Mouse (Mus musculus) kidney, postnatal 4 days (tissue): Measurements from ENCODE around the gene Hipk4.

ENCODE experiments used
- DNase-seq, 2 experiments: peaks; one replicate each; pipeline ENCODE4 v3.0.0; 2021; ENCODE audit warnings: mixed read lengths in 2 of 2

Gene Hipk4

DNA sequence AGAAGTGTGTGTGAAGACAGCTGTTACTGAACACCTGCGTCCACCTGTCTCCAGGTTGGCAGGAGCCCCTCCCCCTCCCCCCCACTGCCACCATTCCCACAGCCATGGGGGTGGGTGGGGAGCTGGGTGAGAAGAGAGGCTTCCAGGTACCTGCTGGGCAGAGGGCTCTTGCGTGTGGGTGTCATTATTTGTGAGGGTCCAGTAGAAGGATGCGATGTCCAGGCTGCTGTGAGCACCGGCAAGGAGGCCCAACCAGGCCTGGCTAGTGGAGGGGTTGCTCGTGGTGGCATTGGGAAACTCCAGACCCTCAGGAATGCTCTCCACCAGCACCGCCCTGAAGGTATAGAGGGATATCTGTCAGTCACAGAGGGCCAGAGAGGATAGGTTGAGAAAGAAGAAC, 17.9 kb downstream of the Hipk4 start:
- DNase-seq = no peak

- peak; percentile 36 to 55 for DNase-seq
Observed at GRCm38 (mm10) chr7:27541431-27541830, 18.4 kb downstream of the Hipk4 start.

- DNase-seq = no peak
Observed at GRCm38 (mm10) chr7:27541922-27542321, 18.9 kb downstream of the Hipk4 start.

GRCm38 (mm10) chr7:27542392-27543033, 19.4 kb downstream of the Hipk4 start:
- DNase-seq = peak; percentile 89 to 92

GRCm38 (mm10) chr7:27543065-27543464, 20.0 kb downstream of the Hipk4 start:
- DNase-seq = no peak

GRCm38 (mm10) chr7:27543851-27544250, 20.8 kb downstream of the Hipk4 start:
- no peak for DNase-seq

DNA sequence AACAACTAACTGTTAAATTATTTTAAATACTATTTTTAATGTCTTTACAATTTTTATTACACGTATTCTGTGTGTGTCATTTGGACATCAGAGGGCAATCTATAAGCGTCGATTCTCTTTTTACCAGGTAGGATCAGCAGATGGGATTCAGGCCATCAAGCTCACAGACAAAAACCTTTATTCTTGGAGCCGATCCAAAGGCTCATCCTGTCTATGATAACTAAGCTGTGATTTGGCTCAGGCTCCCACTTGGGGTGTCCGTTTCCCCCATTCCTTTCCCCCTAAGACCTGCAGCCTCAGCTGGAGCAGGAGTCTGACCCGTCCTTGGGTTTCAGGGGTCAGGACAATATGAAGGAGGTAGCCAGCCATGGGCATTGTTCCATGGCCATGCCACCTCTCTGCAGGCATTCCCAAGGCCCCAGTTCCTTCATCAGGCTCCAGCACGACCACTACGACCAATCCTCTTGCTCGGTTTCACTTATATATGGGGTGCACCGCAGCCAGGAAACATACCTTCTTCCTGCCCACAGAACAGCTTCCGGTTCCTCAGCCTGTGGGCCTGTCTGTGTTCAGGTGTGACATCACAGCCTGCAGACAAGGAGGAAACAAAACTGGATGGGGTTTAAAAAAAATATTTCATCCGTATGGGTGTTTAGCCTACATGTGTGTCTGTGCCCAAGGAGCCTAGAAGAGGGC, 21.8 kb downstream of the Hipk4 start:
- no peak for DNase-seq

GRCm38 (mm10) chr7:27549597-27549996, 26.5 kb downstream of the Hipk4 start:
- no peak for DNase-seq

DNA sequence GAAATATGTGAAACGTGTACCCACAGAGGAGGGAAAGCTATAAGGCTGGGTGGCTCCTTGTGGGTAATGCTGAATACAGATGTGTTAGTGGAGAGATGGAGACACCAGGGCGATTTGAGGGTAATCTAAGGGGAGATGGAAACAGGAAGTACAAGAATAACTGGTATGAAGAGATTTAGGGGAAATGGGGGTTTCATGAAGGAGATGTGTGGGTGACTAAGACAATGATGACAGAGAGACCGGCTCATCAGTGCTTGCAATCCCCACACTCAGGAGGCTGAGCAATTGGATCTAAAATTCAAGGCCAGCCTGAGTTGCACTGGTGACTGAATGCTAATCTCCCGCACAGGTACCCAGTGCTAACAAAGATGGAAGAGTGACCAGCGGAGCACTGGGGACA, 29.0 kb downstream of the Hipk4 start:
- DNase-seq = no peak

GRCm38 (mm10) chr7:27552931-27553513, 30.0 kb downstream of the Hipk4 start, which contains the start of the genes Pld3 and 2310022A10Rik:
Pld3 (minus strand) TSS chr7:27553218.
2310022A10Rik (plus strand) TSS chr7:27553233.
- peak; percentile 94 to 97 for DNase-seq

- no peak for DNase-seq
Observed at GRCm38 (mm10) chr7:27560291-27560887, 37.3 kb downstream of the Hipk4 start.

DNA sequence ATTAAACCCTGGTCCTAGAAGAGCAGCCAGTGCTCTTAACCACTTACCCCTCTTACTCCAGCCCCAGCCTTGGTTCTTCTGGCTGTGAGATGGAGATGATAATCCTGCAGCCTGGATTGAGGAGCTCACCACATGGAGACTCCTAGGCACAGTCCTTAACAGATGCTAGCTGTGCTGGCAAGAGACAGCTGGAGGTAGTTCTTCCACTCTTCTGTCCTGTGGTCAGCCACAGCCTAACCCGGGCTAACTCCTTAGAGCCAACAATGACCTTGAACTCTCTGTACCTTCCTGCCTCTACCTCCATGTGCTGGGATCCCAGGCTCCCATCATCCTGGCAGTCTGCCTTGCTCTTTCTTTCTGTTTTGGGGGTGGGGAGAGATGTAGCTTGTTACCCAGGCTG, 37.9 kb downstream of the Hipk4 start:
- DNase-seq = no peak

DNA sequence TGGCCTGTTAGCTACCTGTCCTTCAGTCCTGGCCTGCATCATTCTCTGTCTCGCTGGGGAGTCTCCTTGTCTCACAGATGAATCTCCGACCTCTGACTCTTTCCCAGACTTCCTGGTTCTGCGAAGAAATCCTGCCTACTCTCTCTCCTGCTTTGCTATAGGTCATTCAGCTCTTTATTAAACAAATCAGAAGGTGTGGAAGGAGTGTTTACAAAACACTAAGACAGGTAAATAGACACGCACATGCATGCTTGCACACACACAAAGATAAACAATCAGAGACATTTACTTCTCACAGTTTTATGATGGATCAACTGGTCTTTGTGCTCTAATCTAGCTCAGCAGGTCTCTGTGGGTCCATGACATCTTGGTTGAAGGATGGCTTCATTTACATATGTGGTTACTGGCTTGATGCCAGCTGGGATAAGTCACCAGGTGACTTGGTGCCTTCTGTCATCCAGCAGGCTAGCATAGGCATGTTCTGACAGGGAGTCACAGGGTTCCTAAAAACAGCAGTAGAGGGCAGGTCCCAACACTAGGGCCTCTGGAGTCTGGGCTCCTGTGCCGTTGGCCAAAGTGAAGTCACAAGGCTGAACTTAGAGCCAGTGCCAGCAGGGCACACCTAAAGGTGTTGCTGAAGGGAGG, 46.6 kb downstream of the Hipk4 start:
- DNase-seq = no peak

GRCm38 (mm10) chr7:27572133-27572532, 49.1 kb downstream of the Hipk4 start:
- no peak for DNase-seq

DNA sequence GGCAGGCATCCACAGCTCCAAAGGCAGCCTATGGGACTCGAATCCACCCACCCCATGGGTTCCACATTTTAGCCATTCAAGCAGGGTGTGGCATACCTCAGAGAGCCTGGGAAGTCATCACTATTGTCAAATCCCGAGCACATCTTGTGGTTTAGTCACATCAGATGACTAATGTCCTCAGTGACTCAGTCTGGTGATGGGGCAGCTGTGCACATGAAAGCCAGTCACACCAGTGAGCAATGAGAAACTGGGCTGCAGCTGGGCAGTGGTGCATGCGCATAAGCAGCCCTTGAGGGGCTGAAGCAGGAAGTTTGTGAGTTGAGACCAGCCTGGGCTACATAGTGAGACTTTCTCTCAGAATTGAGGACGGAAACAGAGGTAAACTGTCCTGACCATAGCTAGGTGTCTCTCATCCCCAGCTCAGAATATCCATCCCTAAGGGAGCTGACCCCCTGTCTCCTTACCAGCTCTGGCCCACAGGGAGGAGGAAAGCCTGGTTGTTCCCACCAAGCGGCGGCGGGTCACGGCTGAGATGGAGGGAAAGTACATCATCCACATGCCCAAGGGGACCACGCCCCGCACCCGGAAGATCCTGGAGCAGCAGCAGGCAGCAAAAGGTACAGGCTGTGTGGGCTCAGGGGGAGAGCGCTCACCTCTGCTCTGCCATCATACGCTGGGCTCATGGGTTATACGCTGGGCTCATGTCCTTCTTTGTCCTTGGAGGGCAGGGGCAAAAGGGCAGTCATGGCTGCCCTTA, 51.2 kb downstream of the Hipk4 start:
- no peak for DNase-seq

- DNase-seq = peak; percentile 54 to 66
Observed at GRCm38 (mm10) chr7:27576914-27577313, 53.8 kb downstream of the Hipk4 start.

GRCm38 (mm10) chr7:27577589-27577988, 54.5 kb downstream of the Hipk4 start:
- no peak for DNase-seq

DNA sequence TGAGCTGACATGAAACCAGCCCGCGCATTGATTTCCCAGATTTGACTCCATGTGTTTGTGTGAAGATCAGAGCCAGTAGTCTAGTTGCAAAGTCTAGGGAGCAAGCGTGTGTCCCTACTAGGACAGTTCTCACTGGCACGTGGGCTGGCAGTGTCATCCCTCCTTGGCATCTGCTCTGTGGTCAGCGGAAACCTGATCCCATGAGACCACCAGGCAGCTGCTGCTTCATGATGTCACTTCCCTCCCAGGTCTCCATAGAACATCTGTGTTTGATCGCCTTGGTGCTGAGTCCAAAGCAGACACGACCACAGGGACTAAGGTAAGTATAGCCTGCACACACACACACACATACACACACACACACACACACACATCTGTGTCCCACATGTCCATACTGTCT, 55.4 kb downstream of the Hipk4 start:
- DNase-seq = no peak

DNA sequence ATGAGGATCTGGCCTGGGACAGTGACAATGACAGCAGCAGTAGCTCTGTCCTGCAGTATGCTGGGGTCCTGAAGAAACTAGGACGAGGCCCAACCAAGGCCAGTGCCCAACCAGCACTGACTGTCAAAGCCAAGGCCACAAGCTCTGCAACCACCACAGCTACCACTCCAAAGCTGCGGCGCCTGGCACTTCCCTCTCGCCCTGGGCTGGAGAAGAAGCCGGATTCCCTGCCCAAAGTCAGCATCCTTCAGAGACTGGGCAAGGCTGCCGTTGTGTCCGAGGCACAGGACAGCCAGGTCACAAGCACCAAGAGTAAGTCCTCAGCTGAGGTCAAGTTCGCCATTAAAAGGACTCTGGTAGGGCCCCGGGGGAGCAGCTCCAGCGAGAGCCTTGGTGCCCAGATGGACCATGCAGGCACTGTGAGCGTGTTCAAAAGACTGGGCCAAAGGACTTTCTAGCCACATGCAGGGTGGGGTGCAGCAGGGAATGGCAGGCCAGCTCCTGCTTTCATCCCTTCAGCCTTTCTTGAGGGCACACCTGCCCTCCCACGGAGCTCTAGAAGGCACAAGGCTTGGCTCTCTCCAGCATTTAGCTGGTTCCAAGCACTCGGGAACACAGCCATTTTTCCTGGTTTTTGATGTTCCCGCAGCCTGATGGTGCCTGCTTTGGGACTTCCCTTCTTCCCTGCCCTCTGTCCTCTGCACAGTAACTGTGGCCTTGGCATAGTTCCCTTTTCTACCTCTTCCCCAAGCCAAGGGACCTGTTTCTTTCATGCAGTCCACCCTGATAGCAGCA, 57.5 kb downstream of the Hipk4 start:
- no peak for DNase-seq
